Mouse (Mus musculus): ENCODE data around the gene Ap4e1.
"Not testable (repeated sequence)": the region's sequence is repeated elsewhere in the genome, so short reads cannot be mapped to it uniquely, and the experiment has no call there.

Ap4e1 gene

DNA sequence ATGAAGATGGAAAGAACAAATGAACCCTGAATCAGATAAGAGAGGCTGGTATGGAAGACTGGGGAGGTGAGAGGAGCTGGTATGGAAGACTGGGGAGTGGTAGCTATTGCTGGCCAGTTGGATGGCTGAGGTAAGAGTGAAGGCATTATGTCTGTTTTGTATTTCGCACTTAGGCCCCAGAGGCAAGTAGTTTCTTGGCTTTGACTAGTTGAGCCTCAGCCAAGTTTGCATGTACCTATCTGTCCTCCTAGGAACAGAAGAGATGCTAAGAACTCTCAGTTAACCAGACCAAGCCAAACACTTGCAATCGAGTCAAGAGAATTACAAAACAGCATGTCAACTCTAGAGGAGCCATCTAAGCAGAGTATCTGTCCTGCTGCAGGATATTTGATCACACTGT lies 65.6 kb downstream of the Ap4e1 start:
- in situ Hi-C loops (cut with MboI, MseI): no loop called here

DNA sequence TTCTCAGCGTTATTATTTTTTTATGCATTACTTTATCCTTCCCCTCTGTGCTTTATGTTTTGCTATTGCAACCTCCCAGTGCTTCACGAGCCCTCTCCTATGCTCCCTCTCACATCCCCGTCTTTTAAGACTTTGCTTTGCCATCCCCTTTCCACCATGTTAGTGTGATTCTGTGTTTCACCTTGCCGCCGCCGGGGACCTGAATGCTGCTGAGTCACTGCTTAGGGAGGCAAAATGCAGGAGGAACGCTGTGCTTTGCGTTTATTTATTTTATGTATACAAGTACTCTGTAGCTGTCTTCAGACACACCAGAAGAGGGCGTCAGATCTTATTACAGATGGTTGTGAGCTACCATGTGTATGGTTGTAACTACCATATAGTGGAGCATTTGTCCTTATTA lies 69.1 kb downstream of the Ap4e1 start:
- in situ Hi-C loops (cut with MboI, MseI): no loop called here

DNA sequence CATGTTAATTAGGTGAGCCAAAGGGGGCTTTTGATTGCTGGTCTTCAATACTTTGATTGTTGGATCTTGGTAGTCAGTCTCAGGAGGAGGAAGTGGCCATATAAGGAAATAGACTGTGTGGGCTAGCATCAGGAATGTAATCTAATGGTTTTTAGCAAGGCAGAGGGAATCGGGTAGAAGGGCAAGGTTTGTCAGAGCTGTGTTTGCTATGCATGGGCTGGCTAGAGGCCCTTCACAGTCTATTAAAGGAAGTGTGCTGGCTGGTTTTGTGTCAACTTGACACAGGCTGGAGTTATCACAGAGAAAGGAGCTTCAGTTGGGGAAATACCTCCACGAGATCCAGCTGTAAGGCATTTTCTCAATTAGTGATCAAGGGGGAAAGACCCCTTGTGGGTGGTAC lies 70.5 kb downstream of the Ap4e1 start:
- in situ Hi-C loops (cut with MboI, MseI): not testable (repeated sequence)

DNA sequence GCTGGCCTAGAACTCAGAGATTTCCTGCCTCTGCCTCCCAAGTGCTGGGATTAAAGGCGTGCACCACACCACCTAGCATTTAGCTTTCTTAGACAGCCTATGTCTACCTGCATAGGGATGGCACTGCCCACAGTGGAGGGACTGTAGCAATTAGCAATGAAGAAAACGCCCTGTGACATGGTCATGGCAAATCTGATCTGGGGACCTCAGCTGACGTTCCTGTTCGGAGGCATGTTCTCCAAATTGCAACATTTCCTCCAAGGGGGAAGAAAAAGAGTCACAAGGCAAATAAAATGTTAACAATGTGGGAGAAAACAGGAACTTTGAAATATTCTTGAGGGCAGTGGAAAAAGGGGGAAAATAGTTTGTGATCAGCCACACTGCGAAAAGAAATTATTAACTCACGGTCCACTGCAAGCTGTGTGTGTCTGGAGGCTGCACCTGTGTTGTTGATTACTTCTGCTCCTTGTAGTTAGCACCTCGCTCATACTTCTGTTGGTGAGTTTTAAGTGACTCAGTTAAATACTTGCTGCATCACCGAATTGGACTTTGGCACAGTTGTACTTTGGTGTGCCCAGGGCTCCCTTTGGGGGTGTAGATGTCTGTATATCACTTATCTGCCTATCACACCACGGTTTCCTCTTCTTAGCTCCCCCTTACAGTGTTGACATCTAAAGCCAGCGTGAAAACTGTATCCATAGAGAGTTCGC lies 71.5 kb downstream of the Ap4e1 start:
- in situ Hi-C loops (cut with MboI, MseI): no loop called here

DNA sequence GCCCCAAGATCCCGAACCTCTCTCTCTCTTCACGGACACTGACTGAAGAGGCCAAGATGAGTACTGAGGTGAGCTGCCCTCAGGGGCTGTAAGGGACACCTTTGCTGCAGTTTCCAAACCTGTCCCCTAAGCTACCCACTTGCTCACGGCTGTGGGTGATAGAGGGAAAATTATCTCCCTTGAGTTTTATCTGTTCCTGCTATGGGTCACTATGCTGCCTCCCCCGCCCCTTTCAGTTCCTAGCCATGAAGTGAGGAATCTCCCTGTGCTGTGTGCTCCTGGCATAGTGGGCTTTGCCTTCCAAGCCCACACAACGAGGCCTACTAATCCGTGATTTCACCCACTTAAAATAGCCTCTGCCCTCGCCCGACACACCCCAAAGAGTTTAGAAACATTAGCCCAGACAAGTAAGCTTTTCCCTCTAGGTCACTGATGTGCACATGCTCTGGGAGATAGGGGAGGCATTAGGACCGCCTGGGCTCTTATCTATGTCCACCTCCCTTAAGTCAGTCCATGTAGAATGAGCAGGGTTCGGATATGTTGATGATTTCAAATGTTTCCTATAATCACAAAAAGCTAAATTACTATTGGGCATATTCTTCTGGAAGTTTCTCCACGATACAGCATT lies 72.2 kb downstream of the Ap4e1 start:
- in situ Hi-C loops (cut with MboI, MseI): no loop called here

DNA sequence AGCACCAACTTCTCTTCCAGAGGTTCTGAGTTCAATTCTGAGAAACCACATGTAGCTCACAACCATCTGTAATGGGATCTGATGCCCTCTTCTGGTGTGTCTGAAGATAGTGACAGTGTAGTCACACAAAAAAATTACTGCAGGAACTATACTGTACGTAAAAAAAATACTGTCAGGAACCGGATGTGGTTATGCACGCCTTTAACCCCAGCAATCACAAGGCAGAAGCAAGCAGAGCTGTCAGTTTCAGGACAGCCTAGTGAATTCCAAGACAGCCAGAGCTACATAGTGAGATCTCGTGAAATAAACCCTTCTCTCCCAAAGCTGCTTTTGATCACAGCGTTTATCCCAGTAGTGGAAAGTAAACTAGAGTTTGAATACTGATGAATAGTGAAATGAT lies 77.7 kb downstream of the Ap4e1 start:
- in situ Hi-C loops (cut with MboI, MseI): no loop called here

DNA sequence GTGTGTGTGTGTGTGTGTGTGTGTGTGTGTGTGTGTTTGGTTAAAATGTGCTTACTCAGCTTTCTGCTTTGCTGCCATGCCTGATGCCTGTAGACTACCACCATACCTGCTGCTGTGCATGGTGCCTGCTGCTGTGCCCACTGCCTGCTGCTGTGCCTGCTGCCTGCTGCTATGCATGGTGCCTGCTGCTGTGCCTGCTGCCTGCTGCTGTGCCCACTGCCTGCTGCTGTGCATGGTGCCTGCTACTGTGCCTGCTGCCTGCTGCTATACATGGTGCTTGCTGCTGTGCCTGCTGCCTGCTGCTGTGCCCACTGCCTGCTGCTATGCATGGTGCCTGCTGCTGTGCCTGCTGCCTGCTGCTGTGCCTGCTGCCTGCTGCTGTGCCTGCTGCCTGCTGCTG lies 81.6 kb downstream of the Ap4e1 start:
- in situ Hi-C loops (cut with MboI, MseI): not testable (repeated sequence)

DNA sequence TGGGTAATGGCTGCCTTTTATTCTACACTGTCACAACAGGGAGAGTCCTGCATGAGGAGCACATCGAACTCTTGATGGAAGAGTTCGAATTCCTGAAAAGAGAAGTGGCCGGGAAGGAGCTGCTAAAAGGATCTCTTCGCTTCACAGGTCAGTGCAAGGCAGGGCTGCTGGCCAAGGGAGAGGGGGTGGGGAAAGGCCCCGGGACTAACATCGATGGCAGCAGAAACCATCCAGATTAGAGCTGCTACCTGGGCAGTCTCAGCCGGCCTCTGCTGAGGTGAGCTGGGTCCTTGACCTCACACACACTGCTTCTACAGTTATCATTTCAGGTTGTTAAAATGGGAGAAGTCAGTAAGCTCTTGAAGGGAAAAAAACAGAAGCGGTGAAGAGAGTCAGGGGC lies 83.5 kb downstream of the Ap4e1 start:
- in situ Hi-C loops (cut with MboI, MseI): no loop called here

DNA sequence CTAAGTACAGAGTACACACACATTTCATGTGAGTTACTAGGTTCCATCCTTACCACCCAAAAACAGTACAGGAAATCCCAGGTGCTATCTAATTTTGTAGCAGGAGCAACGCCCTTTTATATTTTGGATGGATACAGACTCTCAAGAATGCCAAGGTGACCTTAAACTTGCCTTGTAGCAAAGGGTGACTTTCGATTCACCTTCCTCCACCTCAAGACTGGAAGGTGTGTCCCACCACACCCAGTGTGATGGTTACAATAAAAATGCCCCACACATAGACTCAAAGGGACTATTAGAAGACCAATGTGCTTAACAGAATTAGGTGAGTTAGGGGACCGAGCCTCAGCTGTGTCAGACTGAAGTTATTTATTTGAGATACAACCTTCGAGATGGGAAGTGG lies 100.5 kb downstream of the Ap4e1 start:
- in situ Hi-C loops (cut with MboI, MseI): no loop called here

All from regulatory T cell (primary cell).